Mouse (Mus musculus): ENCODE measurements around the gene Tnfrsf25. TPM values are rescaled to one million over a fixed set of nuclear protein-coding genes. Genes with fewer than 3 reads are reported as not detected.

Gene Tnfrsf25
- total RNA-seq (2023; ENCODE audit: inconsistent age) = not detected in 4 replicates

DNA sequence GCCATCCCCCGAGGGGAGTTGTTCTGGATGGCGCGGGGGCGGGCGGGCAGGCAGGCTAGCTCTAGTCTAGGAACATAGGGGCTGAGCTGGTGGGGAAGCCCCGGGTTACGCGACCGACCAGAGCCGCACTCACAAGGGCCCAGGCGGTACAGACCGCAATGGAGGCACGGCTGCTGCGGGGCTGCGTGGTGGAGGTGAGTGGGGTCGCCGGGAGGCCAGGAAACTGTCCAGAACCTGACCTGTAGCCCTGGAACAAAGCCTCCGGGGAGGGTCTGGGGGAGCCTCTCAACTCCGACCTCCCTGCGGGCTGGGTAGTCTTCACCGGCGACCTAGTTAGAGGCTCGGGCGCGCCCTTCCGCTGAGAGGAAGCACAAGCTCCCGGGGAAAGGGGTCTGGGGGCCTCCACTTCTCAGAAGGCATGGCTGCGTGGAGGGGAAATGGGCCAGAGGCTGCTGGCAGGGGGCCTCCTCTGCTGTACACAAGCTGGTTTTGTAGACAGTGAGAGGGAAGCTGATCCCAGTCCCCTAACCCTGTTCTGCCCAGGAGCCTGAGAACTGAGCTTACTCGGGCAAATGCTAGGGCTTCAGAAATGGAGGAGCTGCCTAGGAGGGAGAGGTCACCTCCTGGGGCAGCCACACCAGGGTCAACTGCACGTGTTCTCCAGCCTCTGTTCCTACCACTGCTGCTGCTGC, at the start of gene Tnfrsf25:
TSS of gene Tnfrsf25 (plus strand) at position 14 of the 692 bp plus-strand sequence.

DNA sequence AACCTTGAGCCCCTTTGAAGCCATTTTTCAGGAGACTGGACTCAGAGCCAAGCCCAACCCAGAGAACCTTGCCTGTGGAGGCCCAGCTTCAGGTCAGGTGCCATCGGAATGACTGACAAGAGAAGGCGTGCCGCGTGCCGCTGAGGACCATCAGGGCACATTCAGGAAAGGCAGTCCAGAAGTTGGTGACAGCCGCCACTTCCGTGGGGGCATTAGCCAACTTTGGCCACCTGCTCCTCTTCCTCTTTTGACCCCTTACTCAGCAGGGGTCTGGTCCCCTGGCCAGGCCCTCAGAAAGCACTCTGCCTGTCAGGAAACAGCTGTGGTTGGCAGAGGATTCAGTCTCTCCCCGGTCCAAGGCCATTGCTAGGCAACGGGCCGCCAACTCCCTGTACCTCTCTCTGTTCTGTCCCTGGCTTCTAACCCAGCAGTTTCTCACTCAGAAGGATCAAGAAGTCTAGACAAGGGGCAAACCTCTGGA, 43.6 kb upstream of the Tnfrsf25 start, which contains the start of gene Plekhg5:
TSS of gene Plekhg5 (plus strand) at position 378 of the 481 bp plus-strand sequence.

DNA sequence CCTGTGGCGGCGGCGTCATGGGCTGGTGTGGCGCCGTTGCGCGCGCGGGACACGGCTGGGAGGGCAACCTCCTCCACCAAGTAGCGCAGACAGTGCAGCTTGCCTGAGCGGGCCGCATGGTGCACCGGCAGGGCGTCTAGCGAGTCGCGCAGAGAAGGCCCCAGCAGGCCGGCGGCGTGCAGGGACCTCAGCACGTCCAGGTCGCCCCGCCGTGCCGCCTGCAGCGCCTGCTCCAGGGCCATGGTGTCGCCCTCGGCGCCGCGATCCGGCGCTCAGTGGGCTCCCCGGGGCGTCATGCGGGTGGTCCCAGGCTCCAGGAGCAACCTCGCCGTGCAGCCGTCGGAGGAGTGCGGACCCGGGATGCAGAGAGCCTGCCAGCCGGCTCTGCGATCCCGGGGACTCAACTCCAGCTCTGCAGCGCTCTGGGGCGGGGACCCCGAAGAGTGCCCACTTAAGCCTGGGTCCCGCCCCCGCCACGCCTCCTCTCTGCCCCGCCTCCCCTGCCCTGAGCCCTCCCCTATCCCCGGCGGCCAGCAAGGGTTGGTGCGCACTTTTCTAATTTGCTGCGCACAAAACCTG, 36.3 kb downstream of the Tnfrsf25 start, which contains the start of gene Espn:
TSS of gene Espn (minus strand) at position 406 of the 579 bp plus-strand sequence.

DNA sequence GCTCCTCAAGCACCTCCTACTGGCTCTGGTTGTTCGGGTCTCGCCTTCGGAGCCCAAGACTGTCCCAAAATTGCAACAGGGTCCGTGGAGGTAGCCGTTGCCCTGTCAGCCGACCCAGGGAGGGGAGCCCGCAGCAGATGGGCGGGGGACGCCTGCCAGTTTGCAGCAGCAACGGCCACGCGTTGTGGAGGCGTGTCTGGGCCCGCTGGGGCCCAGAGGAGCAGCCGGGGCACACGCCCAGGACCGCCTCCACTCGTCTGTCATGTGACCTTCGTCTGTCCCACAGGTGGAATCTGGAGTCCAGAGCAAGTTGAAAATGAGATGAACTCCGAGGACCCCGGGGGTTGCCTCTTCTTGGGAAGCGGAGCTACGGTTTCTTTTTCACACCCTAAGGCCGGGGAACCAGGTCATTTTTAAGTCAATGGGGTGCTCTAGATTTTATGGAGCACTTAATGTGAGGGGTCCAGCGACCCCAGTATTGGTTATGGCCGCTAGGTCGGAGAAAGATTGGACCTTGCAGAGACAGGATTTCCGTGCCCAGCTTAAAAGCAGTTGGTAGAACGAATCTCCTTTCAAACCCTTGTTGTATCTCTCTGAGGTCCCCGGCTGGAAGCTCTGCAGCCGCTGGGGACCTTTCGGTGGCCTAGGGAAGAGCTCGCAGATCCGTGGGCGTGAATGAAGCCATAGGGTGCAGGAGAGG, 43.0 kb downstream of the Tnfrsf25 start, which contains the start of gene Hes2:
TSS of gene Hes2 (plus strand) at position 283 of the 700 bp plus-strand sequence.

Other genes with a start within 250 kb of the Tnfrsf25 start
- gene Dnajc11, start 182.2 kb upstream of the Tnfrsf25 start, total RNA-seq (2023; ENCODE audit: inconsistent age) = 63.0 to 74.3 TPM (median 70.1 TPM) in 4 replicates
- 32.4 to 40.3 TPM (median 37.0 TPM) in 4 replicates for gene Thap3, start 126.9 kb upstream of the Tnfrsf25 start, total RNA-seq (2023; ENCODE audit: inconsistent age)
- gene Phf13, start 119.7 kb upstream of the Tnfrsf25 start, total RNA-seq (2023; ENCODE audit: inconsistent age) = 4.3 to 4.9 TPM (median 4.6 TPM) in 4 replicates
- gene Klhl21, start 107.1 kb upstream of the Tnfrsf25 start, total RNA-seq (2023; ENCODE audit: inconsistent age) = 16.6 to 19.0 TPM (median 17.2 TPM) in 4 replicates
- gene Zbtb48, start 88.3 kb upstream of the Tnfrsf25 start, total RNA-seq (2023; ENCODE audit: inconsistent age) = 20.9 to 34.7 TPM (median 26.9 TPM) in 4 replicates
- 0.19 to 0.69 TPM (median 0.51 TPM) in 3 of 4 replicates, not detected in the other for gene Tas1r1, start 77.4 kb upstream of the Tnfrsf25 start, total RNA-seq (2023; ENCODE audit: inconsistent age)
- gene Nol9, start 76.6 kb upstream of the Tnfrsf25 start, total RNA-seq (2023; ENCODE audit: inconsistent age) = 39.8 to 45.6 TPM (median 41.7 TPM) in 4 replicates
- 1.5 to 3.0 TPM (median 2.6 TPM) in 4 replicates for gene Plekhg5, start 43.4 kb upstream of the Tnfrsf25 start, total RNA-seq (2023; ENCODE audit: inconsistent age)
- 0.99 to 1.7 TPM (median 1.0 TPM) in 4 replicates for gene Espn, start 36.4 kb downstream of the Tnfrsf25 start, total RNA-seq (2023; ENCODE audit: inconsistent age)
- gene Hes2, start 42.9 kb downstream of the Tnfrsf25 start, total RNA-seq (2023; ENCODE audit: inconsistent age) = not detected in 4 replicates
- 3.3 to 7.2 TPM (median 5.1 TPM) in 4 replicates for gene Acot7, start 62.2 kb downstream of the Tnfrsf25 start, total RNA-seq (2023; ENCODE audit: inconsistent age)
- 0.13 to 0.18 TPM in 2 of 4 replicates, not detected in the others for gene Gpr153, start 158.3 kb downstream of the Tnfrsf25 start, total RNA-seq (2023; ENCODE audit: inconsistent age)
- gene Hes3, start 175.7 kb downstream of the Tnfrsf25 start, total RNA-seq (2023; ENCODE audit: inconsistent age) = not detected in 4 replicates
- gene Icmt, start 181.3 kb downstream of the Tnfrsf25 start, total RNA-seq (2023; ENCODE audit: inconsistent age) = 24.4 to 32.0 TPM (median 29.6 TPM) in 4 replicates
- gene Rnf207, start 203.1 kb downstream of the Tnfrsf25 start, total RNA-seq (2023; ENCODE audit: inconsistent age) = not detected in 4 replicates
- 839 to 935 TPM (median 860 TPM) in 4 replicates for gene Rpl22, start 209.8 kb downstream of the Tnfrsf25 start, total RNA-seq (2023; ENCODE audit: inconsistent age)
- 0.06 to 0.13 TPM (median 0.08 TPM) in 4 replicates for gene Chd5, start 222.7 kb downstream of the Tnfrsf25 start, total RNA-seq (2023; ENCODE audit: inconsistent age)

All from B cell, adult (primary cell).